Mouse (Mus musculus) yolk sac, embryonic 10.5 days (tissue): ENCODE results near the gene Prkch.

Experiments
- DNase-seq: peaks from one replicate; pipeline ENCODE4 v3.0.0-alpha.2; 2017; ENCODE audit warnings: low spot score

Prkch gene

GRCm38 (mm10) chr12:73802379-73803057 is 217.9 kb downstream of the Prkch start:
- no peak for DNase-seq

- no peak for DNase-seq
These were observed 219.3 kb downstream of the Prkch start for GRCm38 (mm10) chr12:73803946-73804345.

- no peak for DNase-seq
These were observed 220.9 kb downstream of the Prkch start for GRCm38 (mm10) chr12:73805541-73805940.

GRCm38 (mm10) chr12:73806003-73806402 is 221.4 kb downstream of the Prkch start:
- DNase-seq, result no peak

- DNase-seq, result no peak
These were observed 222.6 kb downstream of the Prkch start for GRCm38 (mm10) chr12:73807228-73807627.

GRCm38 (mm10) chr12:73810041-73810795 is 225.6 kb downstream of the Prkch start:
- DNase-seq, result peak; percentile 20

- no peak for DNase-seq
These were observed 226.3 kb downstream of the Prkch start for GRCm38 (mm10) chr12:73810903-73811302.

- no peak for DNase-seq
These were observed 227.6 kb downstream of the Prkch start for GRCm38 (mm10) chr12:73812198-73812597.

- no peak for DNase-seq
These were observed 228.7 kb downstream of the Prkch start for GRCm38 (mm10) chr12:73813016-73813900.

GRCm38 (mm10) chr12:73814056-73814735 is 229.6 kb downstream of the Prkch start:
- DNase-seq, result no peak

- no peak for DNase-seq
These were observed 230.3 kb downstream of the Prkch start for GRCm38 (mm10) chr12:73814897-73815296.

GRCm38 (mm10) chr12:73815463-73815862 is 230.9 kb downstream of the Prkch start:
- no peak for DNase-seq

- DNase-seq, result no peak
These were observed 231.3 kb downstream of the Prkch start for GRCm38 (mm10) chr12:73815892-73816291.

- DNase-seq, result no peak
These were observed 232.3 kb downstream of the Prkch start for GRCm38 (mm10) chr12:73816866-73817265.

- DNase-seq, result no peak
These were observed 234.2 kb downstream of the Prkch start for GRCm38 (mm10) chr12:73818801-73819200.

- DNase-seq, result no peak
These were observed 236.6 kb downstream of the Prkch start for GRCm38 (mm10) chr12:73821176-73821575.

GRCm38 (mm10) chr12:73822331-73822730 is 237.7 kb downstream of the Prkch start:
- DNase-seq, result no peak

- no peak for DNase-seq
These were observed 240.2 kb downstream of the Prkch start for GRCm38 (mm10) chr12:73824828-73825227.
